Mouse (Mus musculus) liver, adult 2 months (tissue): ENCODE measurements at regions not wholly inside any gene's neighbourhood (a gene's known extent, or its start where the extent isn't known, plus 50 kb on each side); places are given as distances from the start of the nearest gene placed in this dataset.

Experiments used
- CTCF ChIP-seq: fragments of 200-500 bp; IDR thresholded peaks from 2 replicates; pipeline ENCODE4 v1.5.1; 2011; ENCODE audit warnings: low read depth, low read length, control low read depth
- POLR2A ChIP-seq: fragments of 200-500 bp; IDR thresholded peaks from 2 replicates; pipeline ENCODE4 v1.6.1; 2011; ENCODE audit warnings: low read length, control low read depth; ENCODE audit not compliant: insufficient read depth; ENCODE audit errors: extremely low read depth

DNA sequence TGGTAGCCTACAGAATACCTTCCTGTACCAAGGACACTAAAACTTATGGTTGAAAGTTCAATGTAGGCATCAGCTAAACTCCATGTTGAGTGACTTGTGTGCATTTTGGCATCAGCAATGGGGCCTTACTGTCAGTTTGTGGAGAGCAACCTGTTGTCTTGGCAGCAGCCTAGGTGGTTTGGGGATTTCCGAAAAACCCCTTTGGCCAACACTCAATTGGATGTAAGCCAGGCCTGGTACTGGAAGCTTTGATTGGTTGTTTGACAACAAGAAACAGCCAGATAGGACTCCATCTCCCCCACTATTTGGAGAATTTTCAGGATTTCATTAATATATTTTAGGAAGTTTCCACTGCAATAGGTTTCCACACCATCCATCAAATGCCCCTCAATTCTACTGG, 390.6 kb upstream of the 2610001J05Rik start:
- TF ChIP-seq POLR2A (no peak), CTCF (no peak)
